Mouse (Mus musculus): ENCODE measurements around the gene Hist1h2bk. TPM values are rescaled to one million over a fixed set of nuclear protein-coding genes. Genes with fewer than 3 reads are reported as not detected.
"Not testable (repeated sequence)": the region's sequence is repeated elsewhere in the genome, so short reads cannot be mapped to it uniquely, and the experiment has no call there.

Gene Hist1h2bk
- 0.51 and 3.1 TPM in 2 replicates for polyA plus RNA-seq (2012; rRNA removed)

GRCm38 (mm10) chr13:22035267-22036148 lies at the start of gene Hist1h2bk, which contains the start of gene Hist1h2ah:
Gene Hist1h2bk, plus strand, starts transcription at chr13:22035870.
Gene Hist1h2ah, minus strand, starts transcription at chr13:22035568.
- DNase-seq (ENCODE audit: low read depth), result not testable (repeated sequence)

GRCm38 (mm10) chr13:21992550-21992949 lies 43.1 kb upstream of the Hist1h2bk start:
- no peak for DNase-seq (ENCODE audit: low read depth)

- no peak for DNase-seq (ENCODE audit: low read depth)
Observed at GRCm38 (mm10) chr13:21993957-21994738, 41.5 kb upstream of the Hist1h2bk start.

- DNase-seq (ENCODE audit: low read depth), result no peak
Observed at GRCm38 (mm10) chr13:21994896-21995295, 40.8 kb upstream of the Hist1h2bk start.

- no peak for DNase-seq (ENCODE audit: low read depth)
Observed at GRCm38 (mm10) chr13:21995331-21995914, 40.2 kb upstream of the Hist1h2bk start.

- DNase-seq (ENCODE audit: low read depth), result no peak
Observed at GRCm38 (mm10) chr13:21996101-21996839, 39.4 kb upstream of the Hist1h2bk start.

- DNase-seq (ENCODE audit: low read depth), result no peak
Observed at GRCm38 (mm10) chr13:21996840-21997185, 38.9 kb upstream of the Hist1h2bk start.

GRCm38 (mm10) chr13:21997201-21997820 lies 38.4 kb upstream of the Hist1h2bk start:
- no peak for DNase-seq (ENCODE audit: low read depth)

GRCm38 (mm10) chr13:21997821-21998220 lies 37.8 kb upstream of the Hist1h2bk start:
- DNase-seq (ENCODE audit: low read depth), result no peak

GRCm38 (mm10) chr13:21998412-21998811 lies 37.3 kb upstream of the Hist1h2bk start:
- no peak for DNase-seq (ENCODE audit: low read depth)

GRCm38 (mm10) chr13:21999147-21999546 lies 36.5 kb upstream of the Hist1h2bk start:
- no peak for DNase-seq (ENCODE audit: low read depth)

GRCm38 (mm10) chr13:22001346-22001745 lies 34.3 kb upstream of the Hist1h2bk start:
- no peak for DNase-seq (ENCODE audit: low read depth)

GRCm38 (mm10) chr13:22001823-22002222 lies 33.8 kb upstream of the Hist1h2bk start:
- no peak for DNase-seq (ENCODE audit: low read depth)

GRCm38 (mm10) chr13:22005605-22006333 lies 29.9 kb upstream of the Hist1h2bk start:
- no peak for DNase-seq (ENCODE audit: low read depth)

GRCm38 (mm10) chr13:22006334-22007120 lies 29.1 kb upstream of the Hist1h2bk start:
- DNase-seq (ENCODE audit: low read depth), result no peak

- no peak for DNase-seq (ENCODE audit: low read depth)
Observed at GRCm38 (mm10) chr13:22007121-22007510, 28.6 kb upstream of the Hist1h2bk start.

- no peak for DNase-seq (ENCODE audit: low read depth)
Observed at GRCm38 (mm10) chr13:22007872-22008271, 27.8 kb upstream of the Hist1h2bk start.

- no peak for DNase-seq (ENCODE audit: low read depth)
Observed at GRCm38 (mm10) chr13:22008707-22009106, 27.0 kb upstream of the Hist1h2bk start.

GRCm38 (mm10) chr13:22009642-22010041 lies 26.0 kb upstream of the Hist1h2bk start, which contains the start of gene Prss16:
Gene Prss16, minus strand, starts transcription at chr13:22009742.
- DNase-seq (ENCODE audit: low read depth), result no peak

GRCm38 (mm10) chr13:22013716-22014115 lies 22.0 kb upstream of the Hist1h2bk start:
- DNase-seq (ENCODE audit: low read depth), result no peak

Data from gonadal fat pad, adult 2 months (tissue).